Mouse (Mus musculus): ENCODE measurements around the gene Ttll2.
"Not testable (repeated sequence)": the region's sequence is repeated elsewhere in the genome, so short reads cannot be mapped to it uniquely, and the experiment has no call there.

GRCm38 (mm10) chr17:7382711-7383110, 30.2 kb upstream of the Ttll2 start:
- TF ChIP-seq POLR2A (IDR thresholded peaks at IDR 0.05; ENCODE audit: insufficient read length, low read depth); E2F4 (IDR thresholded peaks at IDR 0.05; ENCODE audit: insufficient read depth); MAX (IDR thresholded peaks at IDR 0.05; ENCODE audit: low read depth); SRF (IDR thresholded peaks at IDR 0.05; ENCODE audit: control insufficient read depth, insufficient read length, low read depth); TCF12 (IDR thresholded peaks at IDR 0.05; ENCODE audit: insufficient read depth, poor library complexity, severe bottlenecking); USF1 (IDR thresholded peaks at IDR 0.05; ENCODE audit: low read depth): not testable (repeated sequence)

Data from myocyte (in vitro differentiated cells).